Mouse (Mus musculus): ENCODE results near the gene Gfod2. TPM values are rescaled to one million over a fixed set of nuclear protein-coding genes. Genes with fewer than 3 reads are reported as not detected.

Gfod2 gene
- polyA plus RNA-seq (2012; rRNA removed), result 22.0 and 24.5 TPM in 2 replicates

GRCm38 (mm10) chr8:105758277-105759108 lies at the start of gene Gfod2:
Gfod2 (minus strand) TSS chr8:105758664.

GRCm38 (mm10) chr8:105707498-105708403 lies 50.7 kb downstream of the Gfod2 start, which contains the start of the genes 4933405L10Rik and Enkd1:
4933405L10Rik (plus strand) TSS chr8:105707655.
Enkd1 (minus strand) TSS chr8:105708210.

GRCm38 (mm10) chr8:105700966-105701824 lies 57.3 kb downstream of the Gfod2 start, which contains the start of the genes Acd and Pard6a:
Acd (minus strand) TSS chr8:105701102.
Pard6a (plus strand) TSS chr8:105701148.

GRCm38 (mm10) chr8:105685796-105686308 lies 72.6 kb downstream of the Gfod2 start, which contains the start of gene Carmil2:
Carmil2 (plus strand) TSS chr8:105686274.

Other genes with a start within 250 kb of the Gfod2 start
- gene Hsd11b2, start 239.9 kb downstream of the Gfod2 start, polyA plus RNA-seq (2012; rRNA removed), result 119 and 169 TPM in 2 replicates
- gene Atp6v0d1, start 192.6 kb downstream of the Gfod2 start, polyA plus RNA-seq (2012; rRNA removed), result 106 and 114 TPM in 2 replicates
- 25.2 and 32.3 TPM in 2 replicates for gene Ripor1, start 153.4 kb downstream of the Gfod2 start, polyA plus RNA-seq (2012; rRNA removed)
- 17.0 and 20.3 TPM in 2 replicates for gene Ctcf, start 122.1 kb downstream of the Gfod2 start, polyA plus RNA-seq (2012; rRNA removed)
- 1.0 and 2.0 TPM in 2 replicates for gene Agrp, start 121.3 kb downstream of the Gfod2 start, polyA plus RNA-seq (2012; rRNA removed)
- 1.7 TPM in 2 replicates for gene Carmil2, start 72.4 kb downstream of the Gfod2 start, polyA plus RNA-seq (2012; rRNA removed)
- 34.0 and 47.2 TPM in 2 replicates for gene Acd, start 57.6 kb downstream of the Gfod2 start, polyA plus RNA-seq (2012; rRNA removed)
- gene Pard6a, start 57.5 kb downstream of the Gfod2 start, polyA plus RNA-seq (2012; rRNA removed), result 22.0 and 26.5 TPM in 2 replicates
- not detected in 2 replicates for gene 4933405L10Rik, start 51.0 kb downstream of the Gfod2 start, polyA plus RNA-seq (2012; rRNA removed)
- 19.4 and 22.4 TPM in 2 replicates for gene Enkd1, start 50.5 kb downstream of the Gfod2 start, polyA plus RNA-seq (2012; rRNA removed)
- gene Ranbp10, start 68.7 kb upstream of the Gfod2 start, polyA plus RNA-seq (2012; rRNA removed), result 32.9 and 33.2 TPM in 2 replicates
- 0.83 and 0.91 TPM in 2 replicates for gene Tsnaxip1, start 69.1 kb upstream of the Gfod2 start, polyA plus RNA-seq (2012; rRNA removed)
- gene Cenpt, start 94.6 kb upstream of the Gfod2 start, polyA plus RNA-seq (2012; rRNA removed), result 25.1 and 31.5 TPM in 2 replicates
- 123 and 125 TPM in 2 replicates for gene Thap11, start 96.5 kb upstream of the Gfod2 start, polyA plus RNA-seq (2012; rRNA removed)
- 43.3 and 62.6 TPM in 2 replicates for gene Nutf2, start 101.9 kb upstream of the Gfod2 start, polyA plus RNA-seq (2012; rRNA removed)
- gene Edc4, start 122.2 kb upstream of the Gfod2 start, polyA plus RNA-seq (2012; rRNA removed), result 140 and 149 TPM in 2 replicates
- 9.7 and 9.8 TPM in 2 replicates for gene Nrn1l, start 134.9 kb upstream of the Gfod2 start, polyA plus RNA-seq (2012; rRNA removed)
- 75.9 and 81.9 TPM in 2 replicates for gene Pskh1, start 141.8 kb upstream of the Gfod2 start, polyA plus RNA-seq (2012; rRNA removed)
- gene Ctrl, start 175.2 kb upstream of the Gfod2 start, polyA plus RNA-seq (2012; rRNA removed), result 4.0 and 6.0 TPM in 2 replicates
- gene Psmb10, start 179.8 kb upstream of the Gfod2 start, polyA plus RNA-seq (2012; rRNA removed), result 143 and 177 TPM in 2 replicates
- 5.1 and 8.3 TPM in 2 replicates for gene Lcat, start 184.7 kb upstream of the Gfod2 start, polyA plus RNA-seq (2012; rRNA removed)
- 97.5 and 103 TPM in 2 replicates for gene Slc12a4, start 207.4 kb upstream of the Gfod2 start, polyA plus RNA-seq (2012; rRNA removed)
- gene Dpep3, start 220.8 kb upstream of the Gfod2 start, polyA plus RNA-seq (2012; rRNA removed), result 0.49 and 0.52 TPM in 2 replicates
- gene Dus2, start 232.7 kb upstream of the Gfod2 start, polyA plus RNA-seq (2012; rRNA removed), result 10.5 and 12.3 TPM in 2 replicates
- gene Dpep2nb, start 247.3 kb upstream of the Gfod2 start, polyA plus RNA-seq (2012; rRNA removed), result not detected in 2 replicates